Mouse (Mus musculus): ENCODE results near the gene Skap1.

- TF ChIP-seq GATA1 (IDR thresholded peaks at IDR 0.05; ENCODE audit: borderline replicate concordance, low read length) (no peak), FLI1 (IDR thresholded peaks at IDR 0.05; ENCODE audit: low read length) (no peak)
These were observed 71.8 kb downstream of the Skap1 start for GRCm38 (mm10) chr11:96536146-96536545.

Data from megakaryocyte, embryonic 14.5 days (primary cell).